Mouse (Mus musculus): ENCODE measurements at regions not wholly inside any gene's neighbourhood (a gene's known extent, or its start where the extent isn't known, plus 50 kb on each side); places are given as distances from the start of the nearest gene placed in this dataset.

DNA sequence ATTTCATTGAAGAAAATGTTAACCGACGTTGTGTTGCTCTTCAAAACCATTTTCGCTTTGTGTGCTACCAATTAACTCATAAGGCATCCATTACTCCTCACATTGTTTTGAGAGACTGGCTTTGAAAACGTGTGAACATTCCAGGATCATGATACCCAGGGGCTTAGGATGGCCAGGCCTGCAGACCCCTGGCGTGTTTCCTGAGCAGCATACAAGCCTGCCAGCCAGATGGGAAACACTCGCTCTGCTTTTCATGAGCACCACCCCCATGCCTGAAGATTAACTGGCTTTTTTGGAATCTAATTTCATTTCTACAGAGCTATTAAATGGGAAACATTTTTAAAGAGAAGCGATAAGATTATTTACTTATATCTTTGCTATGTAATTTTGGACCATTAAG lies 99.1 kb upstream of the Tns3 start:
- TF ChIP-seq CTCF (IDR thresholded peaks at IDR 0.05; ENCODE audit: low read depth) (no peak), EP300 (IDR thresholded peaks at IDR 0.05; ENCODE audit: low read depth) (no peak)
